Mouse (Mus musculus): Measurements from ENCODE around the gene Phf1. TPM values are rescaled to one million over a fixed set of nuclear protein-coding genes. Genes with fewer than 3 reads are reported as not detected.
A peak's percentile ranks its signal among the peaks of the same experiment; 100 is the strongest.
"Not testable (repeated sequence)": the region's sequence is repeated elsewhere in the genome, so short reads cannot be mapped to it uniquely, and the experiment has no call there.

Gene Phf1
- polyA plus RNA-seq, 1 experiment from 2014 or later: 14.5 TPM

- 88% methylated on average over 15 of the region's 15 CpGs for WGBS
- not testable (repeated sequence) for H3K9me3 ChIP-seq; H3K4me3 ChIP-seq; H3K27ac ChIP-seq; H3K4me1 ChIP-seq; ATAC-seq (ENCODE audit: low FRiP score, low read depth); H3K36me3 ChIP-seq; H3K27me3 ChIP-seq (replicated peaks); H3K4me2 ChIP-seq (replicated peaks); H3K9ac ChIP-seq
These were observed 25.3 kb upstream of the Phf1 start for GRCm38 (mm10) chr17:26907506-26907905.

DNA sequence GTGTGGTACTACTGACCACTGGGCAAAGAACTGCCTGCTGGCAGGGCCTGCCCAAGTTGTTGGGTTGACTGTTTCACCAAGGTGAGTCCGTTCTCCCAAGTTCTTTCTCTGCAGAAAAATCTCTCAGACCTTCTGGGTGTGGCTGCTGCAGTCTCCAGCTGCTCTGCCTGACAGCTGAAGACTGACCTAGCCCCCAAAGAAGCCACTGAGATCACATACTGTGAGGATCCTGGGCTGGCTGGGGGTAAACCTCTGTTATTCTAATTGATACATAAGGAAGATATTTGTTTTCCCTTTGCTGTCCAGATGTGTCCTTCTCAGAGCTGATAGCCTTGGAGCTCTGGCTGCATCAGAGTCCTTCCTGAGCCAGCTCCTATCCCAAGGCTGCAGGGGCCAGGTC lies 17.6 kb upstream of the Phf1 start:
- Histone ChIP-seq H3K27ac (no peak overlapping the region), H3K4me3 (no peak overlapping the region), H3K36me3 (no peaks in the 10 kb centered on the region), H3K4me1 (peaks cover 11% of the 10 kb centered on the region; the same call in 1 of the 2 replicates), H3K9ac (no peak overlapping the region), H3K4me2 (replicated peaks) (no peak overlapping the region), H3K9me3 (no peaks in the 10 kb centered on the region), H3K27me3 (replicated peaks) (no peaks in the 10 kb centered on the region)
- ATAC-seq (ENCODE audit: low FRiP score, low read depth): no peak
- WGBS: 48% methylated on average over 1 of the region's 1 CpGs

GRCm38 (mm10) chr17:26916711-26917482 lies 16.0 kb upstream of the Phf1 start, which contains the start of gene Kifc5b:
Gene Kifc5b (plus strand): TSS chr17:26917091.
- Histone ChIP-seq H3K4me3 (peak within 1 kb of the TSS; percentile 67), H3K9ac (peak within 1 kb of the TSS; percentile 63), H3K36me3 (peaks cover 3% of the 10 kb centered on the region; the same call in 1 of the 2 replicates), H3K27ac (no peak within 1 kb of the TSS), H3K9me3 (no peaks in the 10 kb centered on the region), H3K4me1 (peaks cover 11% of the 10 kb centered on the region; the same call in 1 of the 2 replicates), H3K27me3 (replicated peaks) (no peaks in the 10 kb centered on the region), H3K4me2 (replicated peaks) (peak within 1 kb of the TSS; percentile 74)
- under 1% methylated on average over 68 of the region's 72 CpGs for WGBS
- peak; percentile 98 for ATAC-seq (ENCODE audit: low FRiP score, low read depth)

DNA sequence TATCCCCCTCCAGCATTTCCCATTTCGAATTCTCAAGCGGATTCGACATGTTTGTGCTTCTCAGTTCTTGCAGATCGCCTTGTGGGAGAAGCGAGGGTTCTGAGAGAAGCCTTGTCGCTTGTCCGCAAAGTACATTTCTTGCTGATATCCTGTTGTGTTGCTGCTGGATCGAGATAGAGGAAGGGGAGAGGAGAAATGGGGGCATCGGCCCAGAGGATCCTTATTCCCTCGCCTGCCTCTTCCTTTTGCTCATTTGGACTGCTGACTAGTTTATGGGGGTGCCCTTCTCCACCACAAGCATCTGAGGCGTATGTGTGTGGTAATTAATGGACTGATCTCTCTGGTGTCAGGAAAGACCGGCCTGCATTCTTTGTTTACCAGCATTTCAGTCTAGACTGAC lies 15.3 kb upstream of the Phf1 start:
- not testable (repeated sequence) for H3K27me3 ChIP-seq (replicated peaks); H3K27ac ChIP-seq; H3K9me3 ChIP-seq; H3K36me3 ChIP-seq; ATAC-seq (ENCODE audit: low FRiP score, low read depth)
- Histone ChIP-seq H3K9ac (peak overlapping the region; percentile 63), H3K4me3 (peak overlapping the region; percentile 67), H3K4me2 (replicated peaks) (peak overlapping the region; percentile 74), H3K4me1 (peaks cover 11% of the 10 kb centered on the region; the same call in 1 of the 2 replicates)
- WGBS: 0% methylated on average over 12 of the region's 12 CpGs

GRCm38 (mm10) chr17:26918343-26918742 lies 14.5 kb upstream of the Phf1 start:
- Histone ChIP-seq H3K4me3 (no peak overlapping the region; the same call in 1 of the 2 replicates), H3K4me1 (peaks cover 11% of the 10 kb centered on the region; the same call in 1 of the 2 replicates), H3K9me3 (no peaks in the 10 kb centered on the region), H3K27me3 (replicated peaks) (no peaks in the 10 kb centered on the region), H3K4me2 (replicated peaks) (peak overlapping the region; percentile 74), H3K36me3 (peaks cover 6% of the 10 kb centered on the region), H3K27ac (no peak overlapping the region), H3K9ac (no peak overlapping the region)
- 79% methylated on average over 2 of the region's 2 CpGs for WGBS
- no peak for ATAC-seq (ENCODE audit: low FRiP score, low read depth)

- ATAC-seq (ENCODE audit: low FRiP score, low read depth); H3K9ac ChIP-seq; H3K9me3 ChIP-seq; H3K27ac ChIP-seq; H3K27me3 ChIP-seq (replicated peaks); H3K4me2 ChIP-seq (replicated peaks); H3K36me3 ChIP-seq; H3K4me3 ChIP-seq: not testable (repeated sequence)
- H3K4me1 ChIP-seq: peaks cover 11% of the 10 kb centered on the region; the same call in 1 of the 2 replicates
- 88% methylated on average over 2 of the region's 2 CpGs for WGBS
These were observed 13.3 kb upstream of the Phf1 start for GRCm38 (mm10) chr17:26919516-26919915.

GRCm38 (mm10) chr17:26922368-26922767 lies 10.5 kb upstream of the Phf1 start:
- not testable (repeated sequence) for H3K4me2 ChIP-seq (replicated peaks); ATAC-seq (ENCODE audit: low FRiP score, low read depth); H3K27me3 ChIP-seq (replicated peaks); H3K9me3 ChIP-seq; H3K4me3 ChIP-seq; H3K27ac ChIP-seq; H3K9ac ChIP-seq
- 95% methylated on average over 5 of the region's 6 CpGs for WGBS
- peaks cover 10% of the 10 kb centered on the region; the same call in 1 of the 2 replicates for H3K4me1 ChIP-seq
- H3K36me3 ChIP-seq: peaks cover 19% of the 10 kb centered on the region

DNA sequence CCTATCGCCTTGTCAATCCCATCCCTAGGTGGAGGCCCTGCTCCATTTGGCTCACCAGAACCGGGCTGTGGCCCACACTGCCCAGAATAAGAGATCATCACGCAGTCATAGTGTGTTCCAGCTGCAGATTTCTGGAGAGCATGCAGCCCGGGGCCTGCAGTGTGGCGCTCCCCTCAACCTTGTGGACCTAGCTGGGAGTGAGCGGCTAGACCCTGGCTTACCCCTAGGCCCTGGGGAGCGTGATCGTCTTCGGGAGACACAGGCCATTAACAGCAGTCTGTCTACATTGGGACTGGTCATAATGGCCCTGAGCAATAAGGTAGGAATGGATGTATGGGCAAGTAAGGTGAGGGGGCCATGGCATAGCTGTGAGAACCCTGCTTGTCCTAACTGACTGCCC lies 7.4 kb upstream of the Phf1 start:
- Histone ChIP-seq H3K9ac (0 out of 2 replicates have a peak overlapping the region, but pooled peaks have one; percentile 17), H3K36me3 (peaks cover 32% of the 10 kb centered on the region)
- H3K4me1 ChIP-seq; H3K4me2 ChIP-seq (replicated peaks); H3K4me3 ChIP-seq; H3K9me3 ChIP-seq; ATAC-seq (ENCODE audit: low FRiP score, low read depth); H3K27me3 ChIP-seq (replicated peaks); H3K27ac ChIP-seq: not testable (repeated sequence)
- WGBS: 96% methylated on average over 9 of the region's 9 CpGs

- H3K9ac ChIP-seq; H3K27ac ChIP-seq; H3K27me3 ChIP-seq (replicated peaks); H3K4me2 ChIP-seq (replicated peaks); H3K9me3 ChIP-seq; ATAC-seq (ENCODE audit: low FRiP score, low read depth); H3K4me3 ChIP-seq: not testable (repeated sequence)
- Histone ChIP-seq H3K36me3 (peaks cover 34% of the 10 kb centered on the region), H3K4me1 (peaks cover 14% of the 10 kb centered on the region)
- WGBS: 66% methylated on average over 7 of the region's 7 CpGs
These were observed 1.1 kb upstream of the Phf1 start for GRCm38 (mm10) chr17:26931795-26932194.

- H3K9me3 ChIP-seq: no peaks in the 10 kb centered on the region
- peak; percentile 26 for ATAC-seq (ENCODE audit: low FRiP score, low read depth)
- peak overlapping the region; percentile 59; the same call in 1 of the 2 replicates for H3K27ac ChIP-seq
- WGBS: 15% methylated on average over 13 of the region's 13 CpGs
- H3K27me3 ChIP-seq (replicated peaks): no peaks in the 10 kb centered on the region
- peaks cover 24% of the 10 kb centered on the region for H3K4me1 ChIP-seq
- peaks cover 34% of the 10 kb centered on the region for H3K36me3 ChIP-seq
- H3K4me2 ChIP-seq (replicated peaks): peak overlapping the region; percentile 91
- H3K4me3 ChIP-seq: peak overlapping the region; percentile 66
- peak overlapping the region; percentile 77 for H3K9ac ChIP-seq
These were observed 567 bp downstream of the Phf1 start for GRCm38 (mm10) chr17:26933419-26933818.

- H3K9ac ChIP-seq: no peak overlapping the region
- ATAC-seq (ENCODE audit: low FRiP score, low read depth): no peak
- no peaks in the 10 kb centered on the region for H3K27me3 ChIP-seq (replicated peaks)
- H3K4me1 ChIP-seq: peaks cover 29% of the 10 kb centered on the region
- H3K9me3 ChIP-seq: no peaks in the 10 kb centered on the region
- H3K36me3 ChIP-seq: peaks cover 29% of the 10 kb centered on the region
- WGBS: 85% methylated on average over 16 of the region's 16 CpGs
- peak overlapping the region; percentile 91 for H3K4me2 ChIP-seq (replicated peaks)
- H3K27ac ChIP-seq: no peak overlapping the region
- peak overlapping the region; percentile 66 for H3K4me3 ChIP-seq
These were observed 1.3 kb downstream of the Phf1 start for GRCm38 (mm10) chr17:26933885-26934827.

DNA sequence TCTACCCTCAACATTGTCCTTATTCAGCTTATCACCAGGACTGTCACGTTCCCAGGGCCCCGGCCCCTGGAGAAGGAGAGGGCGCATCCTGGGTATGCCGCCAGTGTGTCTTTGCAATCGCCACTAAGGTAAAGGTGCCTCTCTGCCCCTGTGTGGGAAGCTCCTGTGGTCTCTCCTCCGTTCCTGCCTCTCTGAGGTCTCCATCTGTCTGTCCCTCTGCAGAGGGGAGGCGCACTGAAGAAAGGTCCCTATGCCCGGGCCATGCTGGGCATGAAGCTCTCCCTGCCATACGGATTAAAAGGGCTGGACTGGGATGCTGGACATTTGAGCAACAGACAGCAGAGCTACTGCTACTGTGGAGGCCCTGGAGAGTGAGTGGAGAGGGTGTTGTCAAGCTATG lies 2.2 kb downstream of the Phf1 start:
- Histone ChIP-seq H3K4me1 (peaks cover 33% of the 10 kb centered on the region), H3K4me3 (no peak overlapping the region), H3K36me3 (peaks cover 28% of the 10 kb centered on the region), H3K9me3 (no peaks in the 10 kb centered on the region), H3K27me3 (replicated peaks) (no peaks in the 10 kb centered on the region), H3K9ac (no peak overlapping the region), H3K27ac (no peak overlapping the region), H3K4me2 (replicated peaks) (no peak overlapping the region)
- WGBS: 93% methylated on average over 9 of the region's 9 CpGs
- ATAC-seq (ENCODE audit: low FRiP score, low read depth): no peak
